10 mouse cellular contexts compared by ENCODE assay signal in genomic region chr9:41078198-41078597, GRCm38 (mm10).
A peak's percentile ranks its signal among the peaks of the same experiment; 100 is the strongest.
DNase-seq lines count a peak whose midpoint lies in the region; ATAC-seq and TF ChIP-seq lines count a peak whose summit lies in the region.
"Had no signal": no experiment of that assay in that cellular context is flagged by ENCODE, and none has a peak within 500 bp of the region (broad histone marks: within the 10 kb centered on the region; RNA-seq: fewer than 3 reads in every experiment).

No protein-coding gene starts in this region.

- no peaks in the 10 kb centered on the region for H3K36me3 ChIP-seq in C2C12 (ENCODE audit: control insufficient read depth, insufficient read depth)
- no peaks in the 10 kb centered on the region for H3K36me3 ChIP-seq in forebrain, embryonic 15.5 days
- no peaks in the 10 kb centered on the region for H3K36me3 ChIP-seq in liver, embryonic 15.5 days (replicated peaks)
- H3K36me3 ChIP-seq in kidney, embryonic 15.5 days = no peaks in the 10 kb centered on the region
- H3K36me3 ChIP-seq: limb, embryonic 10.5 days had no signal

- H3K4me1 ChIP-seq in forebrain, embryonic 15.5 days = peaks cover 49% of the 10 kb centered on the region
- peaks cover 80% of the 10 kb centered on the region for H3K4me1 ChIP-seq in liver, embryonic 15.5 days (replicated peaks)
- H3K4me1 ChIP-seq in kidney, embryonic 15.5 days = peaks cover 3% of the 10 kb centered on the region; the same call in 1 of the 2 replicates

- H3K9ac ChIP-seq in forebrain, embryonic 15.5 days (replicated peaks) = no peak overlapping the region
- H3K9ac ChIP-seq in liver, embryonic 15.5 days = 0 out of 2 replicates have a peak overlapping the region, but pooled peaks have one; percentile 13
- H3K9ac ChIP-seq in kidney, embryonic 15.5 days = no peak overlapping the region

- H3K9me3 ChIP-seq in forebrain, embryonic 15.5 days = no peaks in the 10 kb centered on the region
- no peaks in the 10 kb centered on the region for H3K9me3 ChIP-seq in liver, embryonic 15.5 days (replicated peaks)
- H3K9me3 ChIP-seq in kidney, embryonic 15.5 days (replicated peaks) = no peaks in the 10 kb centered on the region
- H3K9me3 ChIP-seq: limb, embryonic 10.5 days had no signal

- no peak overlapping the region for H3K4me2 ChIP-seq in forebrain, embryonic 15.5 days (replicated peaks)
- H3K4me2 ChIP-seq in liver, embryonic 15.5 days = no peak overlapping the region
- no peak overlapping the region for H3K4me2 ChIP-seq in kidney, embryonic 15.5 days

- H3K4me3 ChIP-seq in C2C12 (ENCODE audit: insufficient read depth, poor library complexity, severe bottlenecking) = no peak overlapping the region
- H3K4me3 ChIP-seq in forebrain, embryonic 15.5 days = no peak overlapping the region
- H3K4me3 ChIP-seq in liver, embryonic 15.5 days (replicated peaks) = no peak overlapping the region
- H3K4me3 ChIP-seq in kidney, embryonic 15.5 days (replicated peaks) = no peak overlapping the region
- H3K4me3 ChIP-seq: limb, embryonic 10.5 days had no signal

- H3K79me2 ChIP-seq in C2C12 (ENCODE audit: control insufficient read depth, insufficient read depth) = no peaks in the 10 kb centered on the region

- TF ChIP-seq CTCF in C2C12 (IDR thresholded peaks at IDR 0.05; ENCODE audit: control insufficient read depth, insufficient read depth, insufficient read length) = no peak

- WGBS in forebrain, embryonic 15.5 days = 33% methylated on average over 4 of the region's 4 CpGs
- 55% methylated on average over 4 of the region's 4 CpGs for WGBS in liver, embryonic 15.5 days (ENCODE audit: insufficient replicate concordance)
- 79% methylated on average over 4 of the region's 4 CpGs for WGBS in kidney, embryonic 15.5 days

- ATAC-seq in forebrain, embryonic 15.5 days (replicated peaks) = peak; percentile 78
- ATAC-seq in liver, embryonic 15.5 days (ENCODE audit: insufficient read depth) = no peak
- no peak for ATAC-seq in kidney, embryonic 15.5 days (replicated peaks; ENCODE audit: low FRiP score)

- H3ac ChIP-seq in C2C12 (ENCODE audit: control insufficient read depth, insufficient read length, low read depth) = no peak overlapping the region

- peak; percentile 33 to 54 for DNase-seq in frontal cortex, postnatal 10 days (ENCODE audit: low spot score in 2 of 2)
- no peak for DNase-seq in frontal cortex, postnatal 25 days (ENCODE audit: low spot score in 2 of 2)
- DNase-seq in thymus, postnatal 4 days = no peak
- DNase-seq in spleen, postnatal 36 days (ENCODE audit: low spot score in 2 of 2) = no peak
- DNase-seq: thymus, adult 2 months had no signal

- no peaks in the 10 kb centered on the region for H3K79me3 ChIP-seq in C2C12 (ENCODE audit: low read depth)

- H3K27ac ChIP-seq in forebrain, embryonic 15.5 days (replicated peaks) = peak overlapping the region; percentile 75
- no peak overlapping the region for H3K27ac ChIP-seq in liver, embryonic 15.5 days (replicated peaks)
- no peak overlapping the region for H3K27ac ChIP-seq in kidney, embryonic 15.5 days
- H3K27ac ChIP-seq: limb, embryonic 10.5 days had no signal

- no peaks in the 10 kb centered on the region for H3K27me3 ChIP-seq in C2C12 (ENCODE audit: control insufficient read depth, insufficient read depth, insufficient read length)
- H3K27me3 ChIP-seq in forebrain, embryonic 15.5 days = no peaks in the 10 kb centered on the region
- no peaks in the 10 kb centered on the region for H3K27me3 ChIP-seq in liver, embryonic 15.5 days
- no peaks in the 10 kb centered on the region for H3K27me3 ChIP-seq in kidney, embryonic 15.5 days

TF ChIP-seq in C2C12, 6 proteins besides CTCF, POLR2A, EP300 and RAD21:
- no peak for TF ChIP-seq MYOG (IDR thresholded peaks at IDR 0.05; ENCODE audit: control insufficient read depth, extremely low read depth, insufficient read length)
- peak; percentile 64 for TF ChIP-seq MAX (IDR thresholded peaks at IDR 0.05)
- peak; percentile 55 for TF ChIP-seq CEBPB (IDR thresholded peaks at IDR 0.05; ENCODE audit: low read depth)
- peak; percentile 23 for TF ChIP-seq FOSL1 (IDR thresholded peaks at IDR 0.05; ENCODE audit: insufficient read depth, low read length, poor library complexity, severe bottlenecking)
- TF ChIP-seq MYOD1 (IDR thresholded peaks at IDR 0.05; ENCODE audit: control insufficient read depth, insufficient read length, low read depth) = peak; percentile 75
- TF ChIP-seq USF1 (IDR thresholded peaks at IDR 0.05; ENCODE audit: low read depth) = no peak

Comparison
In these comparisons a context has a peak if more than half of its experiments do, and no peak if none do; other contexts are left out.
1. DNase-seq: peak in frontal cortex, postnatal 10 days (2 of 2); none in frontal cortex, postnatal 25 days (0 of 2), thymus, postnatal 4 days (single experiment) and spleen, postnatal 36 days (0 of 2).